Mouse (Mus musculus) neutrophil, adult 5-6 weeks (primary cell): ENCODE results near the gene Zfp619. TPM values are rescaled to one million over a fixed set of nuclear protein-coding genes. Genes with fewer than 3 reads are reported as not detected.
"Not testable (repeated sequence)": the region's sequence is repeated elsewhere in the genome, so short reads cannot be mapped to it uniquely, and the experiment has no call there.

Experiments
- ATAC-seq: fragments of 151-379, 151-347 bp; 2 replicates; pipeline ENCODE4 v1.8.0; 2017; ENCODE audit warnings: mild to moderate bottlenecking, moderate TSS enrichment; ENCODE audit not compliant: insufficient number of reproducible peaks, poor library complexity, low FRiP score, severe bottlenecking; ENCODE audit errors: extremely low read depth
- total RNA-seq: library from RNA; stranded (forward); fragments of 200-1000 nt; gene quantifications from 2 replicates; pipeline ENCODE4 v1.2.3, GENCODE M21; 2017

Gene Zfp619
- total RNA-seq, 1 experiment from 2014 or later, result 7.2 TPM

GRCm38 (mm10) chr7:39588037-39588436, 70.5 kb downstream of the Zfp619 start:
- ATAC-seq, result no peak

GRCm38 (mm10) chr7:39588471-39589041, 71.0 kb downstream of the Zfp619 start:
- peak; percentile 64; the same call in 1 of the 2 replicates for ATAC-seq

DNA sequence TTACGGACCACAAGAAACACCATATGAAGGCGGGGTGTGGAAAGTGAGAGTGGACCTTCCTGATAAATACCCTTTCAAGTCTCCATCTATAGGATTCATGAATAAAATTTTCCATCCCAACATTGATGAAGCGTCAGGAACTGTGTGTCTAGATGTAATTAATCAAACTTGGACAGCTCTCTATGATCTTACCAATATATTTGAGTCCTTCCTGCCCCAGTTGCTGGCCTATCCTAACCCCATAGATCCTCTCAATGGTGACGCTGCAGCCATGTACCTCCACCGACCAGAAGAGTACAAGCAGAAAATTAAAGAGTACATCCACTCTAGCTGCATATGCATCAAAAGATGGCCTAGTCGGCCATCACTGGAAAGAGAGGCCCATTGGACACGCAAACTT, 71.5 kb downstream of the Zfp619 start:
- not testable (repeated sequence) for ATAC-seq

Other genes starting within 250 kb of the Zfp619 start
- gene Gm5114, start 104.6 kb upstream of the Zfp619 start, total RNA-seq, result not detected in 2 replicates